Mouse (Mus musculus): ENCODE results near the gene Lif.

DNA sequence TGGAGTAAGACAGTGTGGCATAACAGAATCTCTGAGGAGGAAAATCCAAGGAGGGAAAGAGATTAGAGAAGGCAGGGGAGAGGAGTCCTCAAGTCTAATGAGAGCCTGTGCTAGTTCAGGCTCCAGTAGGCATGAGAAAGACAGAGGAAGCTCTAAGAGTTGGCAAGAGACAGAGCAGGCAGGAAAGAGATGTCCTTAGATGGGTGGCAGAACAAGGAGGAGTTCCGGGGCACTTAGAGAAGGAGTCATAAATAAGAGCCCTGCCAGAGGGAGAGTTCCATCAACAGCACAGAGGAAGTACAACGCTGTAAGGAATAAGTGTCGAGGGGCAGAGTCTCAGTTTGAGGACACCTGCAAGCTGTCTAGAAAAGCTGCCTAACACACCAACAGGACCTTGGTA is 60.7 kb downstream of the Lif start:
- TF ChIP-seq CTCF (IDR thresholded peaks at IDR 0.05; ENCODE audit: low read depth, low read length), result no peak
- no peak for TF ChIP-seq POLR2A (IDR thresholded peaks at IDR 0.05; ENCODE audit: borderline replicate concordance, low read depth, low read length)

All from bone marrow macrophage, adult 2 months (primary cell).